Mouse (Mus musculus) lung, postnatal 0 days (tissue): Measurements from ENCODE around the gene Ell. TPM values are rescaled to one million over a fixed set of nuclear protein-coding genes. Genes with fewer than 3 reads are reported as not detected.
A peak's percentile ranks its signal among the peaks of the same experiment; 100 is the strongest.

Experiments used
- ATAC-seq: fragments of 200-750 bp; cut with Nextera tagmentation; 2 replicates; pipeline ENCODE4 v1.8.0; 2017; ENCODE audit warnings: moderate library complexity
- DNase-seq: peaks from one replicate; pipeline ENCODE4 v3.0.0-alpha.2; 2016; ENCODE audit warnings: low spot score
- H3K27ac ChIP-seq: fragments of 300-500 bp; sonication (generic); 2 replicates; pipeline ENCODE4 v1.5.1; 2014; ENCODE audit warnings: antibody characterized with exemption, mild to moderate bottlenecking, low read length, mixed read lengths
- H3K27me3 ChIP-seq: fragments of 300-500 bp; sonication (generic); replicated peaks from 2 replicates; pipeline ENCODE4 v1.6.1; 2014; ENCODE audit warnings: low read length, mixed read lengths; ENCODE audit not compliant: insufficient read depth
- H3K36me3 ChIP-seq: fragments of 300-500 bp; sonication (generic); 2 replicates; pipeline ENCODE4 v1.6.1; 2014; ENCODE audit warnings: low read length, mixed read lengths; ENCODE audit not compliant: insufficient read depth
- H3K4me1 ChIP-seq: fragments of 300-500 bp; sonication (generic); 2 replicates; pipeline ENCODE4 v1.6.1; 2014; ENCODE audit warnings: antibody characterized with exemption, low read depth, low read length, mixed read lengths; ENCODE audit not compliant: insufficient read depth
- H3K4me2 ChIP-seq: fragments of 300-500 bp; sonication (generic); replicated peaks from 2 replicates; pipeline ENCODE4 v1.6.1; 2014; ENCODE audit warnings: low read depth, mild to moderate bottlenecking, low read length, moderate library complexity, mixed read lengths
- H3K4me3 ChIP-seq: fragments of 300-500 bp; sonication (generic); 2 replicates; pipeline ENCODE4 v1.5.1; 2014; ENCODE audit warnings: low read depth, low read length
- H3K9ac ChIP-seq: fragments of 300-500 bp; sonication (generic); replicated peaks from 2 replicates; pipeline ENCODE4 v1.6.1; 2014; ENCODE audit warnings: low read depth, mild to moderate bottlenecking
- H3K9me3 ChIP-seq: fragments of 300-500 bp; sonication (generic); 2 replicates; pipeline ENCODE4 v1.6.1; 2016; ENCODE audit warnings: low read length, mixed read lengths
- CTCF ChIP-seq: IDR thresholded peaks from 2 replicates; pipeline ENCODE4 v1.5.1; 2016; ENCODE audit warnings: antibody characterized with exemption, mild to moderate bottlenecking
- EP300 ChIP-seq: IDR thresholded peaks from 2 replicates; pipeline ENCODE4 v1.6.1; 2016; ENCODE audit warnings: antibody characterized with exemption, mild to moderate bottlenecking, control low read depth
- WGBS: fragments of 180-500 bp; shearing (Covaris S2); extraction: QIAGEN DNeasy Blood & Tissue Kit; methylation state at CpG from one replicate; pipeline ENCODE4 v1.1.7; 2014; 5-methylcytosine and 5-hydroxymethylcytosine counted together
- polyA plus RNA-seq: library from polyadenylated mRNA; unstranded; fragments of >200 nt; fragmentation: Nextera tagmentation; extraction: Ambion mirVana; gene quantifications from 2 replicates; pipeline ENCODE4 v1.2.1, GENCODE M21; 2015

Gene Ell
- polyA plus RNA-seq, 1 experiment from 2014 or later: 13.0 TPM

GRCm38 (mm10) chr8:70493692-70494415 is 45.4 kb upstream of the Ell start:
- WGBS: 0% methylated on average over 39 of the region's 47 CpGs
- TF ChIP-seq CTCF (no peak), EP300 (no peak)
- Histone ChIP-seq H3K36me3 (no peaks in the 10 kb centered on the region), H3K9ac (no peak overlapping the region), H3K9me3 (no peaks in the 10 kb centered on the region), H3K4me1 (peaks cover 21% of the 10 kb centered on the region), H3K27me3 (peaks cover 42% of the 10 kb centered on the region), H3K4me3 (peak overlapping the region; percentile 49), H3K27ac (no peak overlapping the region), H3K4me2 (peak overlapping the region; percentile 82)
- DNase-seq: no peak
- ATAC-seq: no peak

- DNase-seq (no peak), ATAC-seq (no peak)
- no peaks in the 10 kb centered on the region for H3K36me3 ChIP-seq
- WGBS: 4% methylated on average over 28 of the region's 28 CpGs
- peaks cover 42% of the 10 kb centered on the region for H3K27me3 ChIP-seq
- peaks cover 16% of the 10 kb centered on the region for H3K4me1 ChIP-seq
- peak overlapping the region; percentile 49; the same call in 1 of the 2 replicates for H3K4me3 ChIP-seq
- no peak overlapping the region for H3K27ac ChIP-seq
- TF ChIP-seq EP300: no peak
- TF ChIP-seq CTCF: no peak
- no peaks in the 10 kb centered on the region for H3K9me3 ChIP-seq
- no peak overlapping the region for H3K9ac ChIP-seq
- peak overlapping the region; percentile 82 for H3K4me2 ChIP-seq
These were observed 44.8 kb upstream of the Ell start for GRCm38 (mm10) chr8:70494416-70494945.

GRCm38 (mm10) chr8:70495001-70495770 is 44.1 kb upstream of the Ell start:
- Histone ChIP-seq H3K9ac (no peak overlapping the region), H3K4me2 (peak overlapping the region; percentile 82; the same call in 1 of the 2 replicates), H3K27ac (no peak overlapping the region), H3K36me3 (no peaks in the 10 kb centered on the region), H3K4me1 (peaks cover 12% of the 10 kb centered on the region), H3K27me3 (peaks cover 35% of the 10 kb centered on the region), H3K9me3 (no peaks in the 10 kb centered on the region), H3K4me3 (no peak overlapping the region)
- WGBS: 8% methylated on average over 13 of the region's 21 CpGs
- ATAC-seq: no peak
- TF ChIP-seq CTCF (no peak), EP300 (no peak)
- no peak for DNase-seq

DNA sequence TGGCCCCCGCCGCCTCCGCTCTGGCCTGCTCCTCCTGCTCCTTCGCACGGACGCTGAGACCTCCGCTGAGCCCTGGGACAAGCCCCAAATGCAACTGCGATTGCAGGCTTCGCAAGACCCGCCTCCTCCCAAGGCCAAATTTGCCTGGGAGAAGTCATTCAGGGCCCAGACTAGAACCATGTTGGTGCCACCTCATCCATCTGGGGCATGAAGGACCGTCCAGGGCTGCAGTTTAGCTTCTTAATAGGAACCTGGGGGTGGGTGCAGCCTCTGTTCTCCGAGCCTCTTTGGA is 43.5 kb upstream of the Ell start:
- DNase-seq (no peak), ATAC-seq (no peak)
- Histone ChIP-seq H3K4me2 (no peak overlapping the region), H3K9me3 (no peaks in the 10 kb centered on the region), H3K4me3 (no peak overlapping the region), H3K27ac (no peak overlapping the region), H3K9ac (no peak overlapping the region), H3K36me3 (no peaks in the 10 kb centered on the region), H3K27me3 (peaks cover 37% of the 10 kb centered on the region), H3K4me1 (peaks cover 12% of the 10 kb centered on the region)
- WGBS: 12% methylated on average over 10 of the region's 12 CpGs
- no peak for TF ChIP-seq EP300
- TF ChIP-seq CTCF: no peak

- DNase-seq (peak; percentile 78), ATAC-seq (peak; percentile 34)
- WGBS: 13% methylated on average over 35 of the region's 39 CpGs
- Histone ChIP-seq H3K36me3 (no peaks in the 10 kb centered on the region), H3K27me3 (peaks cover 23% of the 10 kb centered on the region; the same call in 1 of the 2 replicates), H3K4me3 (peak overlapping the region; percentile 2; the same call in 1 of the 2 replicates), H3K9me3 (no peaks in the 10 kb centered on the region), H3K4me2 (0 out of 2 replicates have a peak overlapping the region, but pooled peaks have one; percentile 17), H3K27ac (no peak overlapping the region), H3K9ac (no peak overlapping the region), H3K4me1 (peaks cover 6% of the 10 kb centered on the region)
- TF ChIP-seq EP300 (no peak), CTCF (no peak)
These were observed 38.6 kb upstream of the Ell start for GRCm38 (mm10) chr8:70500386-70501301.
